Mouse (Mus musculus): ENCODE results near the gene Xk. TPM values are rescaled to one million over a fixed set of nuclear protein-coding genes. Genes with fewer than 3 reads are reported as not detected.
"Not testable (repeated sequence)": the region's sequence is repeated elsewhere in the genome, so short reads cannot be mapped to it uniquely, and the experiment has no call there.

Xk gene
- polyA plus RNA-seq, 1 experiment from 2014 or later = 27.7 TPM

GRCm38 (mm10) chrX:9256766-9257165, 15.8 kb upstream of the Xk start, which contains the start of gene Gm14862:
Gene Gm14862, minus strand, starts transcription at chrX:9256899.
- no peak for DNase-seq (ENCODE audit: low spot score)
- ATAC-seq (replicated peaks; ENCODE audit: low FRiP score) = peak; percentile 87
- Histone ChIP-seq H3K4me1 (replicated peaks; ENCODE audit: control insufficient read depth, insufficient read depth, low read length) (no peaks in the 10 kb centered on the region), H3K4me2 (no peak within 1 kb of the TSS; the same call in 1 of the 2 replicates), H3K4me3 (ENCODE audit: low read depth, low read length) (no peak within 1 kb of the TSS; the same call in 1 of the 2 replicates), H3K9me3 (ENCODE audit: control insufficient read depth, low read length) (no peaks in the 10 kb centered on the region), H3K27ac (ENCODE audit: low read depth, low read length) (peak within 1 kb of the TSS; percentile 48), H3K9ac (ENCODE audit: low read depth, low read length) (no peak within 1 kb of the TSS), H3K36me3 (ENCODE audit: control insufficient read depth, insufficient read depth, low read length) (no peaks in the 10 kb centered on the region), H3K27me3 (replicated peaks; ENCODE audit: control insufficient read depth, insufficient read depth, low read length) (no peaks in the 10 kb centered on the region)
- 59% methylated on average over 5 of the region's 5 CpGs for WGBS

- H3K9ac ChIP-seq (ENCODE audit: low read depth, low read length) = no peak overlapping the region
- no peak for DNase-seq (ENCODE audit: low spot score)
- H3K4me1 ChIP-seq (replicated peaks; ENCODE audit: control insufficient read depth, insufficient read depth, low read length) = no peaks in the 10 kb centered on the region
- H3K9me3 ChIP-seq (ENCODE audit: control insufficient read depth, low read length) = no peaks in the 10 kb centered on the region
- no peak overlapping the region for H3K27ac ChIP-seq (ENCODE audit: low read depth, low read length)
- H3K4me3 ChIP-seq (ENCODE audit: low read depth, low read length) = no peak overlapping the region
- ATAC-seq (replicated peaks; ENCODE audit: low FRiP score) = no peak
- H3K27me3 ChIP-seq (replicated peaks; ENCODE audit: control insufficient read depth, insufficient read depth, low read length) = no peaks in the 10 kb centered on the region
- 71% methylated on average over 7 of the region's 7 CpGs for WGBS
- H3K4me2 ChIP-seq = no peak overlapping the region
- H3K36me3 ChIP-seq (ENCODE audit: control insufficient read depth, insufficient read depth, low read length) = no peaks in the 10 kb centered on the region
Observed at GRCm38 (mm10) chrX:9257831-9258230, 14.7 kb upstream of the Xk start.

- WGBS = 83% methylated on average over 1 of the region's 1 CpGs
- no peak for ATAC-seq (replicated peaks; ENCODE audit: low FRiP score)
Observed at GRCm38 (mm10) chrX:9259267-9259666, 13.3 kb upstream of the Xk start.

GRCm38 (mm10) chrX:9271112-9271511, 1.4 kb upstream of the Xk start:
- 66% methylated on average over 3 of the region's 3 CpGs for WGBS
- ATAC-seq (replicated peaks; ENCODE audit: low FRiP score) (no peak), DNase-seq (ENCODE audit: low spot score) (no peak)
- peaks cover 8% of the 10 kb centered on the region for H3K27me3 ChIP-seq (replicated peaks; ENCODE audit: control insufficient read depth, insufficient read depth, low read length)
- no peak overlapping the region for H3K4me2 ChIP-seq
- no peak overlapping the region for H3K4me3 ChIP-seq (ENCODE audit: low read depth, low read length)
- no peaks in the 10 kb centered on the region for H3K4me1 ChIP-seq (replicated peaks; ENCODE audit: control insufficient read depth, insufficient read depth, low read length)
- no peaks in the 10 kb centered on the region for H3K36me3 ChIP-seq (ENCODE audit: control insufficient read depth, insufficient read depth, low read length)
- no peak overlapping the region for H3K9ac ChIP-seq (ENCODE audit: low read depth, low read length)
- H3K27ac ChIP-seq (ENCODE audit: low read depth, low read length) = no peak overlapping the region
- H3K9me3 ChIP-seq (ENCODE audit: control insufficient read depth, low read length) = no peaks in the 10 kb centered on the region

More at GRCm38 (mm10) chrX:9259267-9259666, 13.3 kb upstream of the Xk start:
- no peak overlapping the region for H3K27ac ChIP-seq (ENCODE audit: low read depth, low read length)
- H3K9ac ChIP-seq (ENCODE audit: low read depth, low read length) = no peak overlapping the region
- H3K27me3 ChIP-seq (replicated peaks; ENCODE audit: control insufficient read depth, insufficient read depth, low read length) = no peaks in the 10 kb centered on the region
- H3K4me3 ChIP-seq (ENCODE audit: low read depth, low read length) = no peak overlapping the region
- no peaks in the 10 kb centered on the region for H3K4me1 ChIP-seq (replicated peaks; ENCODE audit: control insufficient read depth, insufficient read depth, low read length)
- no peak overlapping the region for H3K4me2 ChIP-seq
- DNase-seq (ENCODE audit: low spot score) = no peak
- no peaks in the 10 kb centered on the region for H3K9me3 ChIP-seq (ENCODE audit: control insufficient read depth, low read length)
- no peaks in the 10 kb centered on the region for H3K36me3 ChIP-seq (ENCODE audit: control insufficient read depth, insufficient read depth, low read length)

GRCm38 (mm10) chrX:9271947-9272459, 553 bp upstream of the Xk start:
- DNase-seq (ENCODE audit: low spot score) (no peak), ATAC-seq (replicated peaks; ENCODE audit: low FRiP score) (no peak; the same call in 1 of the 2 replicates)
- H3K4me2 ChIP-seq = peak overlapping the region; percentile 60
- H3K27ac ChIP-seq (ENCODE audit: low read depth, low read length) = peak overlapping the region; percentile 75; the same call in 1 of the 2 replicates
- peaks cover 8% of the 10 kb centered on the region for H3K27me3 ChIP-seq (replicated peaks; ENCODE audit: control insufficient read depth, insufficient read depth, low read length)
- no peaks in the 10 kb centered on the region for H3K4me1 ChIP-seq (replicated peaks; ENCODE audit: control insufficient read depth, insufficient read depth, low read length)
- WGBS = 21% methylated on average over 8 of the region's 8 CpGs
- peak overlapping the region; percentile 83 for H3K9ac ChIP-seq (ENCODE audit: low read depth, low read length)
- no peaks in the 10 kb centered on the region for H3K36me3 ChIP-seq (ENCODE audit: control insufficient read depth, insufficient read depth, low read length)
- peak overlapping the region; percentile 64 for H3K4me3 ChIP-seq (ENCODE audit: low read depth, low read length)
- H3K9me3 ChIP-seq (ENCODE audit: control insufficient read depth, low read length) = no peaks in the 10 kb centered on the region

GRCm38 (mm10) chrX:9273377-9274002, 934 bp downstream of the Xk start:
- DNase-seq (ENCODE audit: low spot score) (no peak), ATAC-seq (replicated peaks; ENCODE audit: low FRiP score) (no peak)
- peak overlapping the region; percentile 64 for H3K4me3 ChIP-seq (ENCODE audit: low read depth, low read length)
- peak overlapping the region; percentile 75 for H3K27ac ChIP-seq (ENCODE audit: low read depth, low read length)
- peaks cover 8% of the 10 kb centered on the region for H3K27me3 ChIP-seq (replicated peaks; ENCODE audit: control insufficient read depth, insufficient read depth, low read length)
- H3K9ac ChIP-seq (ENCODE audit: low read depth, low read length) = peak overlapping the region; percentile 83
- no peaks in the 10 kb centered on the region for H3K36me3 ChIP-seq (ENCODE audit: control insufficient read depth, insufficient read depth, low read length)
- no peaks in the 10 kb centered on the region for H3K4me1 ChIP-seq (replicated peaks; ENCODE audit: control insufficient read depth, insufficient read depth, low read length)
- peak overlapping the region; percentile 60 for H3K4me2 ChIP-seq
- WGBS = 44% methylated on average over 12 of the region's 12 CpGs
- H3K9me3 ChIP-seq (ENCODE audit: control insufficient read depth, low read length) = no peaks in the 10 kb centered on the region

- Histone ChIP-seq H3K9ac (ENCODE audit: low read depth, low read length) (peak overlapping the region; percentile 30; the same call in 1 of the 2 replicates), H3K9me3 (ENCODE audit: control insufficient read depth, low read length) (no peaks in the 10 kb centered on the region), H3K4me1 (replicated peaks; ENCODE audit: control insufficient read depth, insufficient read depth, low read length) (no peaks in the 10 kb centered on the region), H3K27me3 (replicated peaks; ENCODE audit: control insufficient read depth, insufficient read depth, low read length) (peaks cover 8% of the 10 kb centered on the region), H3K27ac (ENCODE audit: low read depth, low read length) (no peak overlapping the region), H3K4me3 (ENCODE audit: low read depth, low read length) (peak overlapping the region; percentile 64), H3K36me3 (ENCODE audit: control insufficient read depth, insufficient read depth, low read length) (no peaks in the 10 kb centered on the region), H3K4me2 (peak overlapping the region; percentile 60)
- WGBS = 61% methylated on average over 8 of the region's 8 CpGs
- DNase-seq (ENCODE audit: low spot score) (no peak), ATAC-seq (replicated peaks; ENCODE audit: low FRiP score) (0 out of 2 replicates have a peak, but pooled peaks have one; percentile 37)
Observed at GRCm38 (mm10) chrX:9274321-9274720, 1.8 kb downstream of the Xk start.

- not testable (repeated sequence) for H3K27ac ChIP-seq (ENCODE audit: low read depth, low read length); H3K4me2 ChIP-seq; H3K36me3 ChIP-seq (ENCODE audit: control insufficient read depth, insufficient read depth, low read length); DNase-seq (ENCODE audit: low spot score); H3K27me3 ChIP-seq (replicated peaks; ENCODE audit: control insufficient read depth, insufficient read depth, low read length); H3K4me1 ChIP-seq (replicated peaks; ENCODE audit: control insufficient read depth, insufficient read depth, low read length); H3K9me3 ChIP-seq (ENCODE audit: control insufficient read depth, low read length); H3K9ac ChIP-seq (ENCODE audit: low read depth, low read length); H3K4me3 ChIP-seq (ENCODE audit: low read depth, low read length); ATAC-seq (replicated peaks; ENCODE audit: low FRiP score)
- WGBS = no CpG with 5 or more reads among the region's 1 CpGs
Observed at GRCm38 (mm10) chrX:9283464-9283863, 10.9 kb downstream of the Xk start, which contains the start of gene H2al1m. Gene H2al1m, plus strand, starts transcription at chrX:9283764.

All from liver, embryonic 11.5 days (tissue).